Mouse (Mus musculus): ENCODE data around the gene Abcb10.
A peak's percentile ranks its signal among the peaks of the same experiment; 100 is the strongest.
"Not testable (repeated sequence)": the region's sequence is repeated elsewhere in the genome, so short reads cannot be mapped to it uniquely, and the experiment has no call there.

The Abcb10 gene

GRCm38 (mm10) chr8:123982826-123983400 lies at the start of gene Abcb10:
Abcb10 (minus strand) TSS chr8:123983122.
- DNase-seq (ENCODE audit: low read depth, low spot score), result peak; percentile 71

- DNase-seq (ENCODE audit: low read depth, low spot score), result no peak
These were observed 44.9 kb upstream of the Abcb10 start for GRCm38 (mm10) chr8:124027831-124028230.

- not testable (repeated sequence) for DNase-seq (ENCODE audit: low read depth, low spot score)
These were observed 43.3 kb upstream of the Abcb10 start for GRCm38 (mm10) chr8:124026265-124026664.

DNA sequence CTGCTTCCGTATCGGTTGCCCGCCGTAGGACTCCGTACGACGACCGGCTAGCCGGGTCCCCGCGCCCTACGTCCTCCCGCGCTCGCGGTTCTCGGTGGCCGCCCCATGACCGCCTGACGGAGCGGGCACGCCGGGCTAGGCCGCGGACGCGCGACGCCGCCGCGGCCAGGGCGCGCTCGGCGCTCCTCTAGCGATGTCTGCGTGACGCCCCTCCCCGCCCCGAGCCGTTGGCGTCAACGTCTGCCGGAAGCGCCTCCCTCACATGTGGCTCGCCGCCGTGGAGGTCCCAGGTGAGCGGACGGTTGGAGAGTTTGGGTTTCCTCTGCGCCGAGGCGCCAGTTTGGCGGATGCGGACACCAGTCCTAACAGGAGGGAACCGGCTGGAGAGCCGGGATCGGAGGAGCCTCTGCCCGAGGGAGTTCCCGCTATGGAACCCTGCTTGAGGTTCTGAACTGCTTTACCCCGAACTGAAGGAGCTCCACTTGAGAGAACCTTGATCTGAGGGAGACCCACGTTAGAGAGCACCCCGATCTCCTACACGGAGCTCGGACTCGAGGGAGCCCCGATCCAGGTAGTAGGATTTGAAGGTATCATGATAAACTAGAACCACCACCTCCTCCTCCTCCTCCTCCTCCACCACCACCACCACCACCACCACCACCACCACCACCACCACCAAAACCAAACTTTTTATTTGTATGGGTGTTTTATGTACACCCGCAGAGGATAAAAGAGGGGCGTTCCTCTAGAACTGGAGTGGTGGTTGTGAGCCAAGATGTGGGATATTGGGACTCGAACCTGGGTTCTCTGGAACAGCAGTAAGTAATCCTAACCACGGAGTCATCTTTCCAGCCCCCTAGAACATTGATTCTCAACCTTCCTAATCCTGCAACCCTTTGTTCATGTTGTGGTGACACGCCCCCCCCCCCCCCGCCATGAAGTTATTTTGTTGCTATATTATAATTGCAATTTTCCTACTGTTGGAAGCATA lies 38.6 kb upstream of the Abcb10 start, which contains the start of the genes Taf5l and Urb2:
Taf5l (minus strand) TSS at position 161 of the 991 bp plus-strand sequence.
Urb2 (plus strand) TSS at position 272 of the 991 bp plus-strand sequence.
- DNase-seq (ENCODE audit: low read depth, low spot score), result peak; percentile 77

GRCm38 (mm10) chr8:124020439-124021236 lies 37.7 kb upstream of the Abcb10 start:
- DNase-seq (ENCODE audit: low read depth, low spot score), result peak; percentile 36

DNA sequence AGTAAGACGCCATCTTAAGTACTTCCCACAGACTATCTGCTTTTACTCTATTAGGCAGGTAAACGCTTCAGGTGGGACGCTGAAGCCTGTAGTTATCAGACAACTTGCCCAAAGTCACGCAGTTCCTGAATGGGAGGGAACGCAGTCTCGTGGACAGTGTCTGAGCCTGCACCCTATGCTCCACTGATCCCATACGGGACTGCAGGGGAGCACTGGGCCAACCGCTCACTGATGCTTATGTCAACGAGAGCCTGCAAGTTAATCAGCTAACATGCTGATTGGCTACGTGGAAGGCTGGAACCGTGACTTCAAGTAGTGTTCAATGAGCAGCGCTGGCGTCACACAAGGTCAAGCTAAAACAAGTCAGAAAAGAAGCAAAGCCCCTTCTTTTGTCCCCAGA lies 36.9 kb upstream of the Abcb10 start:
- DNase-seq (ENCODE audit: low read depth, low spot score), result no peak

GRCm38 (mm10) chr8:124014751-124015150 lies 31.8 kb upstream of the Abcb10 start:
- no peak for DNase-seq (ENCODE audit: low read depth, low spot score)

GRCm38 (mm10) chr8:124014299-124014698 lies 31.4 kb upstream of the Abcb10 start:
- DNase-seq (ENCODE audit: low read depth, low spot score), result not testable (repeated sequence)

DNA sequence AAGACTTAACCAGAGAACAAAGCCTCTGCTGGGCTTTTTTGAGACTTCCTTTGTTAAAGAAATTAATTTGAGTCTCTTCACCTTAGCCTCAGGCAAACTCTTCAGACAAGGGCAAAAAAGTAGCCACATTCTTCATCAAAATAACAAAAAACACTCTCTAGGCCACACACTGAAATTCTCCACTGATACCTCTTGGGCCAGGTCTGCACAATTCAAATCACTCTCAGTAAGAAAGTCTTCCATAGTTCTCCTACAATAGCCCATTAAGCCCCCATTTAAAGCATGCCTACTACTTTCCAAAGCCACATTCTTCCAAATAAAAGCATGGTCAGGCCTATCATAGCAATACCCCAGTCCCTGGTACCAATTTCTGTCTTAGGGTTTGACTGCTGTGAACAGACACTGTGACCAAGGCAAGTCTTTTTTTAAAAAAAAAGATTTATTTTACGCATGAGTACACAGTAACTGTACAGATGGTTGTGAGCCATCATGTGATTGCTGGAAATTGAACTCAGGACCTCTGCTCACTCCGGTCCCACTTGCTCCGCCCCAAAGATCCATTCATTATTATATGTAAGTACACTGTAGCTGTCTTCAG lies 29.2 kb upstream of the Abcb10 start:
- no peak for DNase-seq (ENCODE audit: low read depth, low spot score)

GRCm38 (mm10) chr8:124011580-124011979 lies 28.7 kb upstream of the Abcb10 start:
- DNase-seq (ENCODE audit: low read depth, low spot score), result no peak

- DNase-seq (ENCODE audit: low read depth, low spot score), result no peak
These were observed 24.9 kb upstream of the Abcb10 start for GRCm38 (mm10) chr8:124007829-124008228.

DNA sequence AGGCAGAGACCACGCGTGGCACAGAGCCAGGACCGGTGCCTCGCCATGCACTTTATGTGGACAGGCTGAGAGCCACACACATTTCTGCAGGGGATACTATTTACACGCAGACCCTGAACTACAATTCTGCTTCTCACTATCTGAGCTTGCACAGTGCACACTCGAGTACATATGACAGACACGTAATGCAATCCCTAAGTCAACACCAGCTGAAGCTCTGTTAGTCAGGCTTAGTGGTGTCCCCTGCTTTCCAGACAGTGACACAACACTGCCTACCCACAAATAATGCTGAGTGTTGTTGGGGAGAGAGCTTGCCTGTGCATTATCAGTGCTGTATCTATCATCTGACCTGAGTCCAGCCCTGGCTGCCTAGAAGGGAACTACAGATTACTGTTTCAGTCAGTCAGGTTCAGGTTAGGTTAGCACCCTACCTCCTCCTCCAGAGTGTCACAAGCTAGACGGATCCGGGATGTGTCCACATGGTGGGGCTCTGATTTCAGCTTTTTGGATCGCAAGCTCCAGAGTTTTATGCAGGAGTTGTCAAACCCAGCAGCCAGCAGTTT lies 19.7 kb upstream of the Abcb10 start:
- no peak for DNase-seq (ENCODE audit: low read depth, low spot score)

GRCm38 (mm10) chr8:123999568-123999967 lies 16.6 kb upstream of the Abcb10 start:
- DNase-seq (ENCODE audit: low read depth, low spot score), result no peak

DNA sequence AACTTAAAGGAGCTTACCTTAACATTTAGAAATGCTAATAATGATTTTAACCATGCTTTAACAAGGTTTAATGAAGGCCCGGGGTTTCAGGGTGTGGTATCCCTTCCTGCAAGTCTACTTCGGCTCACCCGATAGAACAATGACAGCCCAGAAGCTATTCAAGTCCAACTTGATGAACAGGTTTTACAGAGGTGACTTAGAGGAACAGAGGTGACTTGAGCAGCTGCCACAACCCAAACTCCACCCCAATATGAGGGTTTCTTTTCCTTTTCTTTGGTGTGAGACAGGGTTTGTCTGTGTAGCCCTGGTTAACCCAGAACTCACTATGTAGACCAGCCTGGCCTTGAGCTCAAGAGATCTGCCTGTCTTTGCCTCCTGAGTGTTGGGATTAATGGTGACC lies 11.1 kb upstream of the Abcb10 start:
- no peak for DNase-seq (ENCODE audit: low read depth, low spot score)

GRCm38 (mm10) chr8:123993597-123993996 lies 10.7 kb upstream of the Abcb10 start:
- no peak for DNase-seq (ENCODE audit: low read depth, low spot score)

DNA sequence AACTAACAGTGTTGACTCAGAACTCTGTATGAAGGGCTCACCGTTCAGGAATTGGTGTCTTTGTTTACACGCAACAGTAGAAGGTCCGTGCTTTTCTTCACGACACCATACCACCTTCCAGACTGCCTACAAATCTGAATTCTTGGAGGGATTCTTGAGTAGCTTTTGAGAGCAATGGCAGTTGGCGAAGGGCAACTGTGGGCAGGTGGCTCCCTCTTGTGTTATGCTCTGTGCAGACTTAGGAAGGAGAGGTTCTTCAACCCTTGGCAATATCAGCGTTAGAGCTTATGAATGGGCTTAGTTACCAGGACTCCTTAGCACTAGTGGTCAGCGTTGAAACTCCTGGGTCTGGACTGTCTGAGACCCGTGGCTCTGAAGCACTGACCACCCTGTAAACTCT lies 9.7 kb upstream of the Abcb10 start:
- DNase-seq (ENCODE audit: low read depth, low spot score), result no peak

- DNase-seq (ENCODE audit: low read depth, low spot score), result no peak
These were observed 7.5 kb upstream of the Abcb10 start for GRCm38 (mm10) chr8:123990277-123991049.

DNA sequence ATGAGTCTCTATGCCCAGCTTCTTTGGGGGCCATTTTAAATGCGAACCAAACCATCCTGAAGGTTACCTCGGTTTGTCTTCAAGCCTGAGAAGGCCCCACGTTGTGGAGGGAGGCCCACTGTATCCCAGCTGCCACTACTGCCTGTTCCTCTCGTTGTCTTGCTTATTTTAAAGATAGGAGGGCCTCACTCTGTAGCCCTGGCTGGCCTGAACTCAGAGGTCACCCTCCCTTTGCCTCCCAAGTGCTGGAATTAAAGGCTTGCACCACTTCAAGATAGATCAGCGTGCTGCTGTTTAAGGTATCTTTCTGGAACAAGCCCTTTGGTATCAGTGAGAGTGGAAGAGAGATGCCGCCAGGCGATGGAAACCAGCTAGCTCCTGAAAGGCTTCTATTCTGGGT lies 6.2 kb upstream of the Abcb10 start:
- DNase-seq (ENCODE audit: low read depth, low spot score), result no peak

GRCm38 (mm10) chr8:123988605-123989038 lies 5.7 kb upstream of the Abcb10 start:
- no peak for DNase-seq (ENCODE audit: low read depth, low spot score)

DNA sequence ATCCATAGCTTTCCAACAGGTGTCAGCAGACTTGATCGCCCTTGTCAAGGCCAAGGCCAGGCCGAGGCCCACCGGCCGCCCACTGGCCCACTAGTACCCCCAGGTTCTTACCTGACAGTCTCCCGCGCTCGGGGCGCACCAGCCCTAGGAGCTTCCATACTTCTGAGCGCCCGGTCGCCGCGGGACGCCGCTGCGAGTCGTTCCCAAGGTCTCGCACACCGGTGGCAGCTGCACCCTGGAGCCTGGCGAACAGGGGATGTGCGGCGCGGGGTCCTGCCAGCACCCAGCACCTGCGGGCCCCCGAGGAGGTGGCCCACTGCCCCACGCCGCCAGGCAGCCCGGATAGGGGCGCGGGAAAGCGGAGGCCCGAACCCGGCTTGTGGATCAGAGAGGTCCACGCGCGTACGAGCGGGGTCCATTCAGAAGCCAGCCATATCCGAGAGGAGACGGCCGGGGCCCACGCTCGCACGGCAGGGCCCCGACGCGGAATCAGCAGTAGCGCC lies 580 bp downstream of the Abcb10 start:
- no peak for DNase-seq (ENCODE audit: low read depth, low spot score)

Data from retina, adult 2 months (tissue).